Mouse (Mus musculus): ENCODE data around the gene Ftl1. TPM values are rescaled to one million over a fixed set of nuclear protein-coding genes. Genes with fewer than 3 reads are reported as not detected.

The Ftl1 gene
- polyA plus RNA-seq, 1 experiment, result 463 TPM

DNA sequence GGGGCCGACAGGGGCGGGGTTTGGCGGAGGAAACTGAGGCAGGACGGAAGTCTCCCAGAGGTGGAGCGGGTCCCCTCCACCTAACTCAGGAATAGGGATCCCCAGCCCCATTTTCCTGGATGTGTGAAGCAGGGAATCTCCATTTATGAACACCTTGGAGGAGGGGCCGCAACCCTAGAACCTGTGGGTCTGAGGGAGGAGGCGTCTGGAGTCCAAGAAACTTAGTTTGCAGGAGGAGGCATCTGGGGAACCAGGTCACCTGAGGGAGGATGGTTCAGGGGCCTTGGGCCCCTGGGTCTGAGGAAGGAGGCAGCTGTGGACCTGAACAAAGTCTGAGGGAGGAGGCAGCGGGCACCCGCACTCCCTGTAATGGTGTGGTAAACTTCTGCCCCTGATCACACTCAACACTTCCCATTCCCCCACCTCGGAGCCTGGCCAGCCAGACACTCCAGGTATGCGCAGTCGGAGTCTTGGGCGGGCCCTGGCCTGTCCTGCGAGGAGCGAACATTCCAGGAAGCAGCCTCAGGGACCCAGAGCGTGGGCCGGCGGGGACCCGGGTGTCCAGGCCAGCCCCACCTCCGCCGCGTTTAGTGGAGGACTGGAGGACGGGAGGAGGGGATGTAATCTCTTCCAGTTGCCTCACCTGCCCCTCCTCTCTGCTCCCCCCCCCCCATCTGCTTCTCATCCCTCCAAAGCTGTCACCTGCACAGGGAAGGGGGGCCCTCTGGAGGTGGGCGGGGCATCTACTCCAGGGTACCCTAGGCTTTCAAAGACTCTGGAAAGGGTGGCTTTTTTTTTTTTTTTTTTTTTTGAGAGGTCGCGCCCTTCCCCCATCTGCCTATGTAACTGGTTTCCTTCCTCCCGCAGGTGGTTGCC lies 45.6 kb downstream of the Ftl1 start:
- Histone ChIP-seq H3K27me3 (ENCODE audit: control insufficient read depth, insufficient read depth, low read length) (no peaks in the 10 kb centered on the region; the same call in 1 of the 2 replicates), H3K4me3 (replicated peaks; ENCODE audit: insufficient read depth, low read depth, low read length) (no peak overlapping the region), H3K27ac (ENCODE audit: insufficient read depth, low read length) (no peak overlapping the region), H3K4me1 (ENCODE audit: control insufficient read depth, insufficient read depth, low read length) (no peaks in the 10 kb centered on the region)
- TF ChIP-seq CTCF (IDR thresholded peaks at IDR 0.05; ENCODE audit: borderline replicate concordance, insufficient read depth, low read depth, low read length), result no peak
- TF ChIP-seq POLR2A (IDR thresholded peaks at IDR 0.05; ENCODE audit: borderline replicate concordance, insufficient read depth, low read length), result no peak
- 3% methylated on average over 26 of the region's 27 CpGs for WGBS
- DNase-seq, result no peak

DNA sequence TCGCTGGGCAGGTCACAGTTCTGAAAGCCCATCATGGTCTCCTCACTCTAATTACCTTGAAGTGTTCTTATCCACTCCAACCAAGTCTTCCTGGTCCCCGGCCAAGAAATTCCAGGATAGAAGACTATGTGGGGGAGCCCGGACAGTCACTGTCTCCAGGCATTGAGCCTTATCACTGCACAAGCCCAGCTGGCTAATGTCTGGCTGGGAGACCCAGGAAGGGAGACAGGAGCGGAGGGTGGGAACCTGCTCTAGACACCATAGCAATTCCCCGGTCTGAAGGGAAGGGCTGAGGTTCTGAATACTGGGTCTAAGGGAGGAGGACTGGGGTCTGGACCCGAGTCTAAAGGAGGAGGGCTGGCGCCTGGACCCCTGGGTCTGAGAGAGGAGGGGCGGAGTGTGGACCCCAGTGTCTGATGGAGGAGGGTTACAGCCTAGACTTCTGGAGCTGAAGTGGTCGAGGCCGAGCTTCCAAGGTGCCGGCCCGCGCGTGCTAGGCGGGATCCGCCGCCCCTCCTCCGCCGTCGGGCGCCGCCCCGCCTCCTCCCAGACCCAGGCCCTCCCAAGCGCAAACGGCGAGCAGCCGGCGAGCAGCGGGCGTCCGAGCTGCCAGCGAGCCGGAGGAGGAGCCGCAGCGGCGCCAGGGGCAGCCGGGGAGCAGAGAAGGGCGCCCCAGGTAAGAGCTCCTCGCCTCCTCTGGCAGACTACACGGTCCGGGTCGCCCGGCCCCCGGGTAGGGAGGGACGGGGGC lies 46.4 kb downstream of the Ftl1 start, which contains the start of gene Ntf5:
Gene Ntf5 (plus strand): TSS at position 583 of the 751 bp plus-strand sequence.
- WGBS, result 4% methylated on average over 44 of the region's 45 CpGs
- Histone ChIP-seq H3K4me1 (ENCODE audit: control insufficient read depth, insufficient read depth, low read length) (no peaks in the 10 kb centered on the region), H3K4me3 (replicated peaks; ENCODE audit: insufficient read depth, low read depth, low read length) (no peak within 1 kb of the TSS), H3K27ac (ENCODE audit: insufficient read depth, low read length) (no peak within 1 kb of the TSS), H3K27me3 (ENCODE audit: control insufficient read depth, insufficient read depth, low read length) (no peaks in the 10 kb centered on the region; the same call in 1 of the 2 replicates)
- no peak for DNase-seq
- TF ChIP-seq POLR2A (IDR thresholded peaks at IDR 0.05; ENCODE audit: borderline replicate concordance, insufficient read depth, low read length), result no peak
- TF ChIP-seq CTCF (IDR thresholded peaks at IDR 0.05; ENCODE audit: borderline replicate concordance, insufficient read depth, low read depth, low read length), result no peak

GRCm38 (mm10) chr7:45412421-45412820 lies 47.3 kb downstream of the Ftl1 start:
- no peak for DNase-seq
- no peaks in the 10 kb centered on the region; the same call in 1 of the 2 replicates for H3K27me3 ChIP-seq (ENCODE audit: control insufficient read depth, insufficient read depth, low read length)
- no peaks in the 10 kb centered on the region for H3K4me1 ChIP-seq (ENCODE audit: control insufficient read depth, insufficient read depth, low read length)
- H3K27ac ChIP-seq (ENCODE audit: insufficient read depth, low read length), result no peak overlapping the region
- TF ChIP-seq POLR2A (IDR thresholded peaks at IDR 0.05; ENCODE audit: borderline replicate concordance, insufficient read depth, low read length) (no peak), CTCF (IDR thresholded peaks at IDR 0.05; ENCODE audit: borderline replicate concordance, insufficient read depth, low read depth, low read length) (no peak)
- H3K4me3 ChIP-seq (replicated peaks; ENCODE audit: insufficient read depth, low read depth, low read length), result no peak overlapping the region
- WGBS, result 91% methylated on average over 2 of the region's 2 CpGs

DNA sequence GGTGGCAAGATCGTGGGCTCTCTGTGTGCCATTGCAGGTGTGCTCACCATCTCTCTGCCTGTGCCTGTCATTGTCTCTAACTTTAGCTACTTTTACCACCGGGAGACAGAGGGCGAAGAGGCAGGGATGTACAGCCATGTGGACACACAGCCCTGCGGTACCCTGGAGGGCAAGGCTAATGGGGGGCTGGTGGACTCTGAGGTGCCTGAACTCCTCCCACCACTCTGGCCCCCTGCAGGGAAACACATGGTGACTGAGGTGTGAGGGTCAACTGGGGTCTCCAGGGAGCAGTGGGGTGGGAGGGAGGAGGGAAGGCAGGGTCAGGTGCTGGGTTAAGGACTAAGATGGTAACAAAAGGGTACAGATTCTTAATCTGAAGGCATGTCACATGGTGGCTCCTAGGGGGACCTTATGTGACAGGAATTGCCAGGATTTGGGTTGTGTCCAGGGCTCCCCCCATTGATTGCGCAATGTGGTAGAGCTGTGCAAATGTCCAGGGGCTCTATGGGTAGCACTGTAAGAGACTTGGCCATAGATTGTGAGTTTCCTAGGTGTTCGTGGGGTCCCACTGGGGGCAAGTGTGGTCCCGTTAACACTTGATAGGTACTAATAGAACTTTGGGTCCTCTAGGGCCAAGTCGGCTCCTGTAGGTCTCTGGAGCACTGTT lies 50.1 kb downstream of the Ftl1 start:
- WGBS, result 83% methylated on average over 8 of the region's 8 CpGs
- Histone ChIP-seq H3K27me3 (ENCODE audit: control insufficient read depth, insufficient read depth, low read length) (peaks cover 6% of the 10 kb centered on the region; the same call in 1 of the 2 replicates), H3K27ac (ENCODE audit: insufficient read depth, low read length) (no peak overlapping the region), H3K4me1 (ENCODE audit: control insufficient read depth, insufficient read depth, low read length) (no peaks in the 10 kb centered on the region; the same call in 1 of the 2 replicates), H3K4me3 (replicated peaks; ENCODE audit: insufficient read depth, low read depth, low read length) (no peak overlapping the region)
- TF ChIP-seq CTCF (IDR thresholded peaks at IDR 0.05; ENCODE audit: borderline replicate concordance, insufficient read depth, low read depth, low read length), result no peak
- no peak for TF ChIP-seq POLR2A (IDR thresholded peaks at IDR 0.05; ENCODE audit: borderline replicate concordance, insufficient read depth, low read length)
- no peak for DNase-seq

DNA sequence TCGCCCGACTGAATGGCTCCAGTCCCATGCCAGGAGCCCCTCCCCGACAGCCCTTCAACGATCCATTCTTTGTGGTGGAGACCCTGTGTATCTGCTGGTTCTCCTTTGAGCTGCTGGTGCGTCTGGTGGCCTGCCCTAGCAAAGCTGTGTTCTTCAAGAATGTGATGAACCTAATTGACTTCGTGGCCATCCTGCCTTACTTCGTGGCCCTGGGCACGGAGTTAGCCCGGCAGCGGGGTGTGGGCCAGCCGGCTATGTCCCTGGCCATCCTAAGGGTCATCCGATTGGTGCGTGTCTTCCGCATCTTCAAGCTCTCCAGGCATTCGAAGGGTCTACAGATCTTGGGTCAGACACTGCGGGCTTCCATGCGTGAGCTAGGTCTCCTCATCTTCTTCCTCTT lies 50.7 kb downstream of the Ftl1 start:
- 86% methylated on average over 17 of the region's 17 CpGs for WGBS
- TF ChIP-seq POLR2A (IDR thresholded peaks at IDR 0.05; ENCODE audit: borderline replicate concordance, insufficient read depth, low read length) (no peak), CTCF (IDR thresholded peaks at IDR 0.05; ENCODE audit: borderline replicate concordance, insufficient read depth, low read depth, low read length) (no peak)
- DNase-seq, result no peak

GRCm38 (mm10) chr7:45408351-45408750 lies 51.3 kb downstream of the Ftl1 start:
- WGBS, result 71% methylated on average over 7 of the region's 7 CpGs
- no peak for TF ChIP-seq CTCF (IDR thresholded peaks at IDR 0.05; ENCODE audit: borderline replicate concordance, insufficient read depth, low read depth, low read length)
- TF ChIP-seq POLR2A (IDR thresholded peaks at IDR 0.05; ENCODE audit: borderline replicate concordance, insufficient read depth, low read length), result no peak
- DNase-seq, result no peak
- Histone ChIP-seq H3K27me3 (ENCODE audit: control insufficient read depth, insufficient read depth, low read length) (peaks cover 6% of the 10 kb centered on the region; the same call in 1 of the 2 replicates), H3K27ac (ENCODE audit: insufficient read depth, low read length) (no peak overlapping the region), H3K4me1 (ENCODE audit: control insufficient read depth, insufficient read depth, low read length) (no peaks in the 10 kb centered on the region; the same call in 1 of the 2 replicates), H3K4me3 (replicated peaks; ENCODE audit: insufficient read depth, low read depth, low read length) (no peak overlapping the region)

More for the DNA sequence above, 50.7 kb downstream of the Ftl1 start:
- peaks cover 6% of the 10 kb centered on the region; the same call in 1 of the 2 replicates for H3K27me3 ChIP-seq (ENCODE audit: control insufficient read depth, insufficient read depth, low read length)
- no peak overlapping the region for H3K27ac ChIP-seq (ENCODE audit: insufficient read depth, low read length)
- H3K4me1 ChIP-seq (ENCODE audit: control insufficient read depth, insufficient read depth, low read length), result no peaks in the 10 kb centered on the region; the same call in 1 of the 2 replicates
- no peak overlapping the region for H3K4me3 ChIP-seq (replicated peaks; ENCODE audit: insufficient read depth, low read depth, low read length)

Other genes starting within 250 kb of the Ftl1 start
- 0.36 and 0.51 TPM in 2 replicates for gene Dkkl1, start 247.7 kb downstream of the Ftl1 start, polyA plus RNA-seq (2012; rRNA removed)
- gene Tead2, start 244.1 kb downstream of the Ftl1 start, polyA plus RNA-seq (2012; rRNA removed), result 4.7 and 5.0 TPM in 2 replicates
- gene Cd37, start 220.8 kb downstream of the Ftl1 start, polyA plus RNA-seq (2012; rRNA removed), result 3.1 and 4.3 TPM in 2 replicates
- 2.6 and 3.1 TPM in 2 replicates for gene Slc6a16, start 218.8 kb downstream of the Ftl1 start, polyA plus RNA-seq (2012; rRNA removed)
- not detected in 2 replicates for gene Slc6a21, start 182.4 kb downstream of the Ftl1 start, polyA plus RNA-seq (2012; rRNA removed)
- gene Trpm4, start 126.1 kb downstream of the Ftl1 start, polyA plus RNA-seq (2012; rRNA removed), result 17.5 and 18.9 TPM in 2 replicates
- gene Hrc, start 124.6 kb downstream of the Ftl1 start, polyA plus RNA-seq (2012; rRNA removed), result 0.11 and 0.31 TPM in 2 replicates
- 84.3 and 85.9 TPM in 2 replicates for gene Ppfia3, start 92.9 kb downstream of the Ftl1 start, polyA plus RNA-seq (2012; rRNA removed)
- gene Lin7b, start 89.3 kb downstream of the Ftl1 start, polyA plus RNA-seq (2012; rRNA removed), result 92.6 and 103 TPM in 2 replicates
- 807 and 849 TPM in 2 replicates for gene Snrnp70, start 64.1 kb downstream of the Ftl1 start, polyA plus RNA-seq (2012; rRNA removed)
- gene Kcna7, start 54.2 kb downstream of the Ftl1 start, polyA plus RNA-seq (2012; rRNA removed), result not detected in 2 replicates
- 0.07 and 0.29 TPM in 2 replicates for gene Ntf5, start 46.2 kb downstream of the Ftl1 start, polyA plus RNA-seq (2012; rRNA removed)
- 0.59 and 1.1 TPM in 2 replicates for gene Lhb, start 39.1 kb downstream of the Ftl1 start, polyA plus RNA-seq (2012; rRNA removed)
- 24.4 and 24.8 TPM in 2 replicates for gene Gys1, start 25.0 kb downstream of the Ftl1 start, polyA plus RNA-seq (2012; rRNA removed)
- gene Ruvbl2, start 21.8 kb downstream of the Ftl1 start, polyA plus RNA-seq (2012; rRNA removed), result 56.8 TPM in 2 replicates
- 102 and 103 TPM in 2 replicates for gene Bax, start 7.0 kb upstream of the Ftl1 start, polyA plus RNA-seq (2012; rRNA removed)
- gene Tulp2, start 22.0 kb upstream of the Ftl1 start, polyA plus RNA-seq (2012; rRNA removed), result 0.10 TPM in 1 of 2 replicates, not detected in the other
- gene Gm45808, start 26.9 kb upstream of the Ftl1 start, polyA plus RNA-seq (2012; rRNA removed), result 0.33 TPM in 1 of 2 replicates, not detected in the other
- gene Dhdh, start 28.9 kb upstream of the Ftl1 start, polyA plus RNA-seq (2012; rRNA removed), result 4.7 and 5.6 TPM in 2 replicates
- 136 and 150 TPM in 2 replicates for gene Nucb1, start 50.5 kb upstream of the Ftl1 start, polyA plus RNA-seq (2012; rRNA removed)
- gene Ppp1r15a, start 66.4 kb upstream of the Ftl1 start, polyA plus RNA-seq (2012; rRNA removed), result 26.7 and 28.5 TPM in 2 replicates
- 1.2 and 1.3 TPM in 2 replicates for gene Plekha4, start 66.4 kb upstream of the Ftl1 start, polyA plus RNA-seq (2012; rRNA removed)
- 1.3 and 1.9 TPM in 2 replicates for gene Hsd17b14, start 95.0 kb upstream of the Ftl1 start, polyA plus RNA-seq (2012; rRNA removed)
- 21.1 and 24.2 TPM in 2 replicates for gene Bcat2, start 110.3 kb upstream of the Ftl1 start, polyA plus RNA-seq (2012; rRNA removed)
- gene Fgf21, start 155.6 kb upstream of the Ftl1 start, polyA plus RNA-seq (2012; rRNA removed), result not detected in 2 replicates
- 0.07 and 0.08 TPM in 2 replicates for gene Fut1, start 157.4 kb upstream of the Ftl1 start, polyA plus RNA-seq (2012; rRNA removed)
- 0.08 and 0.18 TPM in 2 replicates for gene Izumo1, start 161.9 kb upstream of the Ftl1 start, polyA plus RNA-seq (2012; rRNA removed)
- 7.6 and 7.7 TPM in 2 replicates for gene Rasip1, start 167.6 kb upstream of the Ftl1 start, polyA plus RNA-seq (2012; rRNA removed)
- 7.1 and 9.8 TPM in 2 replicates for gene Mamstr, start 180.1 kb upstream of the Ftl1 start, polyA plus RNA-seq (2012; rRNA removed)
- gene Fut2, start 206.5 kb upstream of the Ftl1 start, polyA plus RNA-seq (2012; rRNA removed), result 1.4 and 1.7 TPM in 2 replicates
- 0.10 and 0.16 TPM in 2 replicates for gene Ntn5, start 224.1 kb upstream of the Ftl1 start, polyA plus RNA-seq (2012; rRNA removed)
- 0.29 and 0.64 TPM in 2 replicates for gene Sec1, start 234.5 kb upstream of the Ftl1 start, polyA plus RNA-seq (2012; rRNA removed)
- gene Car11, start 240.0 kb upstream of the Ftl1 start, polyA plus RNA-seq (2012; rRNA removed), result 164 and 166 TPM in 2 replicates
- gene Dbp, start 245.2 kb upstream of the Ftl1 start, polyA plus RNA-seq (2012; rRNA removed), result 222 and 239 TPM in 2 replicates